Mouse (Mus musculus): Measurements from ENCODE around the gene G0s2. TPM values are rescaled to one million over a fixed set of nuclear protein-coding genes. Genes with fewer than 3 reads are reported as not detected.

G0s2 gene
- polyA plus RNA-seq, 1 experiment from 2014 or later, result 5.1 TPM

DNA sequence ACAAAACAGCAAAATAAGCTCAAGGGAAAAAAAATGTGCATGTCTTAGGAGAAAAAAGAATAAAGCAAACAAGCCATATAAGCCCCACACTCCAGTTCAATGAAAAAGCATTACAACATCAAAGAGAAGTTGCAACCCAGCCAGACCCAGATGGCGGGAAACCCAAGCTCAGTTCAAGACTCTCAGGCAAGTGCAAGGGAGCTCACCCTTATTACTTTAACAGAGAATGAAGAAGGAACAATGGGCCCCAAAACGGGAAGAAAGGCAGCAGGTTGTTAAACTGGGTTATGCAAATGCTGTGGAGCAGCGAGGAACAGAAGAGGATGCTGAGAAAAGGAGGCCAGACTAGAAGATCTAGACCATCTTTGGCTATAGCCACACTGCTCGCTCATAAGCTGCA lies 30.2 kb downstream of the G0s2 start:
- no peak for ATAC-seq (replicated peaks)
- H3K27me3 ChIP-seq, result no peaks in the 10 kb centered on the region
- H3K27ac ChIP-seq (replicated peaks), result 0 out of 2 replicates have a peak overlapping the region, but pooled peaks have one; percentile 35
- no peaks in the 10 kb centered on the region for H3K36me3 ChIP-seq
- H3K9ac ChIP-seq (replicated peaks), result no peak overlapping the region
- H3K4me3 ChIP-seq, result no peak overlapping the region
- H3K9me3 ChIP-seq, result no peaks in the 10 kb centered on the region
- 41% methylated on average over 4 of the region's 4 CpGs for WGBS
- H3K4me2 ChIP-seq (replicated peaks), result no peak overlapping the region
- H3K4me1 ChIP-seq, result peaks cover 5% of the 10 kb centered on the region; the same call in 1 of the 2 replicates

DNA sequence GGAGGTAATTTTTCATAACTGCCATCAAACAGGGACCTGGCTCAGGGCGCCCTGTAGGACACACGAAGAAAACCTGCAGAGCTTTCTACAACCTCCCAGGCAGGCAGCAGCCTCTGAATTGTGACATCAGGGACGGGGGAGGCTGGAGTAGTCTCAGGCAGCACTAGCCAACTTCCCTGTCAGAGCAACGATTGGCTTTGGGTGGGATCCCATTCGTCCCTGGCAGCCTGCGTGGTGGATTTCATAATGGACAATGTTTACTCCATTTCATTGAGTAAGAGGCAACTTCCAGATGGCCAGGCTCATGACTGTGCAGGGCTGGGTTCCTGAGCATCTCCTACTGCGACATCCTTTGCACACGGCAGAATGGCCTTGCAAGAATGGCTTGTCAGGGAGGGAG lies 30.8 kb downstream of the G0s2 start:
- no peaks in the 10 kb centered on the region for H3K36me3 ChIP-seq
- 0 out of 2 replicates have a peak overlapping the region, but pooled peaks have one; percentile 14 for H3K27ac ChIP-seq (replicated peaks)
- H3K4me1 ChIP-seq, result peaks cover 5% of the 10 kb centered on the region; the same call in 1 of the 2 replicates
- no peak overlapping the region for H3K4me2 ChIP-seq (replicated peaks)
- no peak overlapping the region for H3K9ac ChIP-seq (replicated peaks)
- H3K9me3 ChIP-seq, result no peaks in the 10 kb centered on the region
- H3K4me3 ChIP-seq, result no peak overlapping the region
- ATAC-seq (replicated peaks), result no peak
- 60% methylated on average over 8 of the region's 8 CpGs for WGBS
- H3K27me3 ChIP-seq, result no peaks in the 10 kb centered on the region

DNA sequence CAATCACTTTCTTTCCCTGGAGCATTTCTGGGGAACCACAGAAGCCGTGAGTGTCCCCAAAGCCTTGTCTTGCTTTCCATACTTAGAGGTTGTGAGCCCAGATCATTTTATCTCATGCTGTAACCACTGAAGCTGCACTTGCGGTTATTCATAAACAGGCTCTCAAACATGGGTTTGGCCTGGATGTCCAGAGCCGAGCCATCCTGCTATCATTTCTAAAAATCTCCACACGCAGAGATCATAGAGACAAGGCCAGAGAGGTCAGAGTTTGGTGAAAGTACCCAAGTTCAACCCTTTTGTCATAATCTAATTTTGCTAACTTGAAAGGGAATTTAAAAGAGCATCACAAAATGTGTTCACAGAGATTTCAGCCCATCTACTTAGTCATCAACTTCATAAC lies 31.6 kb downstream of the G0s2 start:
- no peak overlapping the region for H3K9ac ChIP-seq (replicated peaks)
- no peak overlapping the region for H3K4me2 ChIP-seq (replicated peaks)
- H3K27me3 ChIP-seq, result no peaks in the 10 kb centered on the region
- H3K9me3 ChIP-seq, result no peaks in the 10 kb centered on the region
- ATAC-seq (replicated peaks), result no peak
- H3K4me3 ChIP-seq, result no peak overlapping the region
- peaks cover 5% of the 10 kb centered on the region; the same call in 1 of the 2 replicates for H3K4me1 ChIP-seq
- WGBS, result 94% methylated on average over 4 of the region's 4 CpGs
- H3K27ac ChIP-seq (replicated peaks), result no peak overlapping the region
- no peaks in the 10 kb centered on the region for H3K36me3 ChIP-seq

DNA sequence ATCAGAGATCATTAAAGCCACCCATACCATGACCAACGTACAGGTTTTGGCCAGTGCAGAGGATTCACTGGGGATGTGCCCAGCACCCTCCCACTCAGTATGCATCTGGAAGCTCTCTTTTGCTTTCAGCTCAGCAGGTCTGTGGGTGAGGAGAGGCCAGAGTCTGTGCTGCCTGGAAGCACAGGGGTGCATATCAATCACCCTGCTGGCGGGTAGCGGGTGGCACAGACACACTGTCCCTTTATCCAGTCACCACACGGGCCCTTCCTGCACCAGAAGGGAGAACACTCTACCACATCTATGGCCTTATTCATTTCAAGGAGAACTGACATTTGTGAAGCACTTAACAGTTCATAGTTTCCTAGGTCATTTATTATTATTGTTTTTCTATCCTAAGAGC lies 34.6 kb downstream of the G0s2 start:
- H3K36me3 ChIP-seq, result no peaks in the 10 kb centered on the region
- ATAC-seq (replicated peaks), result no peak

DNA sequence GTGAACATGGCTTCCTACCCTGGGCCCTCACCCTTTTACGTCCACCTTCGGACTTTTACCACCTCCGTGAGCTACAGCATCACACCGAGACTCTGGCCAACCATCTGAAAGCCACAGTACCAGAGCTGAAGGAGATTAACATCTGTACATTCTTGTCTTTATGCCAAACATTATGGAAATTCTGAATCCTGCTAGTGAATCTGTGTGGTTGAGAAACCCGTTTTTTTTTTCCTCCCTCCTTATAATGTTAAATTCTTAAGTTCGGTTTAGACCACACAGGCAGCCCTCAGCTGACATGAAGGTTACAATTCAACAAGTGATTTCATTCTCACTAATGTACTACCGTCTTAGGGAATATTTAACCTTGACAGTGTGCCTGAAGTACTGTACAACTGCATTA lies 38.1 kb downstream of the G0s2 start:
- WGBS, result 89% methylated on average over 7 of the region's 7 CpGs
- H3K4me1 ChIP-seq, result no peaks in the 10 kb centered on the region

More for the DNA sequence above, 34.6 kb downstream of the G0s2 start:
- Histone ChIP-seq H3K4me3 (no peak overlapping the region), H3K9ac (replicated peaks) (no peak overlapping the region), H3K9me3 (no peaks in the 10 kb centered on the region), H3K4me2 (replicated peaks) (no peak overlapping the region), H3K4me1 (peaks cover 5% of the 10 kb centered on the region; the same call in 1 of the 2 replicates), H3K27ac (replicated peaks) (no peak overlapping the region), H3K27me3 (no peaks in the 10 kb centered on the region)
- 70% methylated on average over 4 of the region's 4 CpGs for WGBS

DNA sequence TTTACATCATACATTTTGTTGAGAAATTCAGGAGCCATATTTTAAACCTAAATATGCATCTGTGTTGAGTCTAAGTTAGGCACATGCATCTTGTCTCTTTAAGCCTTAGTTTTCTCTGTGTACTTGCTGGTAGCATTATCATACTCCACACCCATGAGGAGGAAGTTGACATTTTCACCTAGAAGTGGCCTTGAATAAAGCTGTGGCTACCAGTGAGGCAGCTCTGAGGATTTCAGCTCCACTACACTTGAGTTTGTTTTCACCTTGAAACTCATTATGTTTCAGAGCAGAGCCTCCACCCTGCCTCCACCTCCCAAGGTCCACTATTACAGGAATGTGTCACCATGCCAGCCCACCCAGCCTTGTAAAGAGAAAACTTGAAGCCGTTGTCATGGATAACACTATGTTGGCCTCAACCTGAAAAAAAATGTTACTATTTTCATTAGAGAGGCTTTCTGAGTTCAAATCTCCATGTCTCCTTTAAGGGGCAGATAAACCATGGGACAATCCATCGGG lies 38.8 kb downstream of the G0s2 start:
- H3K36me3 ChIP-seq, result no peaks in the 10 kb centered on the region
- no peaks in the 10 kb centered on the region for H3K9me3 ChIP-seq
- no peak overlapping the region for H3K9ac ChIP-seq (replicated peaks)
- no peak overlapping the region for H3K4me2 ChIP-seq (replicated peaks)
- H3K27ac ChIP-seq (replicated peaks), result no peak overlapping the region
- 99% methylated on average over 2 of the region's 2 CpGs for WGBS
- no peaks in the 10 kb centered on the region for H3K27me3 ChIP-seq
- no peak for ATAC-seq (replicated peaks)
- no peak overlapping the region for H3K4me3 ChIP-seq
- no peaks in the 10 kb centered on the region for H3K4me1 ChIP-seq

More for the DNA sequence above, 38.1 kb downstream of the G0s2 start:
- Histone ChIP-seq H3K36me3 (no peaks in the 10 kb centered on the region), H3K27ac (replicated peaks) (no peak overlapping the region), H3K4me3 (no peak overlapping the region), H3K9me3 (no peaks in the 10 kb centered on the region), H3K4me2 (replicated peaks) (no peak overlapping the region), H3K27me3 (no peaks in the 10 kb centered on the region), H3K9ac (replicated peaks) (no peak overlapping the region)
- no peak for ATAC-seq (replicated peaks)

DNA sequence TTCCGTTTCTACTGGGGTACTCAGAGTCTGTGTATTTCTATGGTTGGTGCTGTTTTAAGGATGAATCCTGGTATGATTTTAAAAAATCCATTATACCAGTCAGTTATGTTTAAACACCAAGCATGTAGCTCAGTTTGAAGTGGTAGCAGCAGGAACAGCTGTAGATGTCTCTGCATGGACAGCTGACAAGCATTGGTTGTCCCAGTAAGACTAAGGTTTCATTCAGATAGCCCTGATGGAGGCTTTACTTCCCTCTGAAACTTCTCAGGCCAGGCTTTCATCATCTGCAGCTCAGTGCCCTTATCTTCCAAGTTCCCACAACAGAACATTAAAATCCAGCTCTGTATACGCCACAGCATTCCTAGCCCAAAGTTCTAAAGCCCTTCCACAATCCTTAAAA lies 40.3 kb downstream of the G0s2 start:
- ATAC-seq (replicated peaks), result no peak
- H3K9ac ChIP-seq (replicated peaks), result no peak overlapping the region

DNA sequence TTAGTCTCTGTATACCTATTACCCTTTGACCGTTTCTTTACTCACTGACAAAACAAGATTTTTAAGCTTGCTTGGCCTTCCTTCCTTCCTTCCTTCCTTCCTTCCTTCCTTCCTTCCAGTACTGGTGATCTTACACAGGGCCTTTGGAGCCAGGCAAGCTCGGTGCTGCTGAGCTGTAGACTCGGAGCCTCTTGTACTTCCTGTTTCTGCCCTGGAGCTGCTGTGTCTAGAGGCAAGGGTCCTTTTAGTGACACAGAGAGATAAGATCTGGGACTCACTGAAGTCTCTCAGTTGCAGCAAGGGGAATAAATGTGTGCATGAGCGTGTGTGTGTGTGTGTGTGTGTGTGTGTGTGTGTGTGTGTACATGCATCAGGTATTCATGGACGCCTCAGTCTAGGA lies 42.1 kb downstream of the G0s2 start:
- WGBS, result 81% methylated on average over 5 of the region's 5 CpGs
- Histone ChIP-seq H3K27ac (replicated peaks) (no peak overlapping the region), H3K4me1 (no peaks in the 10 kb centered on the region), H3K4me2 (replicated peaks) (no peak overlapping the region), H3K9me3 (no peaks in the 10 kb centered on the region), H3K27me3 (no peaks in the 10 kb centered on the region), H3K9ac (replicated peaks) (no peak overlapping the region), H3K4me3 (no peak overlapping the region), H3K36me3 (no peaks in the 10 kb centered on the region)
- ATAC-seq (replicated peaks), result no peak

More for the DNA sequence above, 40.3 kb downstream of the G0s2 start:
- Histone ChIP-seq H3K4me2 (replicated peaks) (no peak overlapping the region), H3K27ac (replicated peaks) (no peak overlapping the region), H3K36me3 (no peaks in the 10 kb centered on the region), H3K4me3 (no peak overlapping the region), H3K27me3 (no peaks in the 10 kb centered on the region), H3K4me1 (no peaks in the 10 kb centered on the region), H3K9me3 (no peaks in the 10 kb centered on the region)
- WGBS, result 85% methylated on average over 2 of the region's 2 CpGs

DNA sequence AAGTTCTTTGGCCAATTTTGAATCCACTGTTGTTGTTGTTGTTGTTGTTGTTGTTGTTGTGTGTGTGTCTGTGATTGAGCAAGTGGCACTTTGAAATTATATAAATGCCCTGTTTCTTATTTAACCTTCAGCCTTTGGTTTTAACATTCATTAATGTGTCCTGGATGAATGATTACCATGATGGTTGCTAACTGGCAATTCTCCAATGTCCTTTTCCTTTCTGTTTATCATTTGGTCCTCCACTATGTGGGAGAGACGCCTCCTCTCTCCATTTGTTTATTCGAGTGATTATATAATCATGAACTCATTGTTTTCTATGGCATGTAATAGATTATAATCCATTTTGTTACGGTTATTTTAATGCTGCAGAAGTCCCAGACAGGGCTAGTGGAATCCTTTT lies 42.5 kb downstream of the G0s2 start:
- H3K4me1 ChIP-seq, result no peaks in the 10 kb centered on the region
- no peak overlapping the region for H3K4me2 ChIP-seq (replicated peaks)
- no peak overlapping the region for H3K27ac ChIP-seq (replicated peaks)
- H3K9me3 ChIP-seq, result no peaks in the 10 kb centered on the region
- no peaks in the 10 kb centered on the region for H3K27me3 ChIP-seq
- no peak overlapping the region for H3K4me3 ChIP-seq
- no peaks in the 10 kb centered on the region for H3K36me3 ChIP-seq
- ATAC-seq (replicated peaks), result no peak
- H3K9ac ChIP-seq (replicated peaks), result no peak overlapping the region
- 73% methylated on average over 3 of the region's 3 CpGs for WGBS

DNA sequence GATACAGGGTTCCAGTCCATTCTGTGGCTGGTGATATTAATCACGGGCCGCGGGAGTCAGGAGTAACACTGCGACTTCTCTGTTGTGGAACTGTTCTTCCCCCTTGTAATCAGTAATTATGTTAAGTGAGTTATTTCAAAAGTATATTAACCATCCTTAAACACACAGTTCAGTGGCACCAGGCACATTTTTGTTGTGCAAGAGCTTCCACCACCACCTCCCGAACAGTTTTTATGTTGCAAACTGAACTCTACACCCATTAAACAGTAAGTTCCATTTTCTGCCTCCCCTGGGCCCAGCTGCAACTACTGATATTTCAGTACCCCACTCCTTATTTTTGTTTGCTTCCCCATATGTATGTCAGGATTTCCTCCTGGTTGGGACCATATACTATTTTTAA lies 43.4 kb downstream of the G0s2 start:
- Histone ChIP-seq H3K4me3 (no peak overlapping the region), H3K4me2 (replicated peaks) (no peak overlapping the region), H3K4me1 (no peaks in the 10 kb centered on the region), H3K36me3 (no peaks in the 10 kb centered on the region), H3K27me3 (no peaks in the 10 kb centered on the region), H3K9me3 (no peaks in the 10 kb centered on the region), H3K27ac (replicated peaks) (no peak overlapping the region), H3K9ac (replicated peaks) (no peak overlapping the region)
- ATAC-seq (replicated peaks), result no peak
- WGBS, result 93% methylated on average over 5 of the region's 5 CpGs

DNA sequence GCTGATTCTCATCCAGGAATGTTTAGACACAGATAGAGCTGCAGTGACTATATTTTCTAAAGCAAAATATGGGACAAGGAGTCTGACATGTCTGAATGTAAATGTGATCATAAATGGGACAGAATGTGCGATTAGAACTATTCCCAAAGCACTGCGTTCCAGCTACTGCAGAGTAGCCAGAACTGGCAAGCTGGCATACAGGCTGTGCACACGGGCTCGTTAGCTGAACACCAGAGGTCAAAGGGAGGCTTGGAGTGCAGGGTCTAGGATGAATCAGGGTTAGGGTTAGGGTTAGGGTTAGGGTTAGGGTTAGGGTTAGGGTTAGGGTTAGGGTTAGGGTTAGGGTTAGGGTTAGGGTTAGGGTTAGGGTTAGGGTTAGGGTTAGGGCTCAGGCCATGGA lies 45.5 kb downstream of the G0s2 start:
- H3K4me3 ChIP-seq, result no peak overlapping the region
- H3K27me3 ChIP-seq, result no peaks in the 10 kb centered on the region

DNA sequence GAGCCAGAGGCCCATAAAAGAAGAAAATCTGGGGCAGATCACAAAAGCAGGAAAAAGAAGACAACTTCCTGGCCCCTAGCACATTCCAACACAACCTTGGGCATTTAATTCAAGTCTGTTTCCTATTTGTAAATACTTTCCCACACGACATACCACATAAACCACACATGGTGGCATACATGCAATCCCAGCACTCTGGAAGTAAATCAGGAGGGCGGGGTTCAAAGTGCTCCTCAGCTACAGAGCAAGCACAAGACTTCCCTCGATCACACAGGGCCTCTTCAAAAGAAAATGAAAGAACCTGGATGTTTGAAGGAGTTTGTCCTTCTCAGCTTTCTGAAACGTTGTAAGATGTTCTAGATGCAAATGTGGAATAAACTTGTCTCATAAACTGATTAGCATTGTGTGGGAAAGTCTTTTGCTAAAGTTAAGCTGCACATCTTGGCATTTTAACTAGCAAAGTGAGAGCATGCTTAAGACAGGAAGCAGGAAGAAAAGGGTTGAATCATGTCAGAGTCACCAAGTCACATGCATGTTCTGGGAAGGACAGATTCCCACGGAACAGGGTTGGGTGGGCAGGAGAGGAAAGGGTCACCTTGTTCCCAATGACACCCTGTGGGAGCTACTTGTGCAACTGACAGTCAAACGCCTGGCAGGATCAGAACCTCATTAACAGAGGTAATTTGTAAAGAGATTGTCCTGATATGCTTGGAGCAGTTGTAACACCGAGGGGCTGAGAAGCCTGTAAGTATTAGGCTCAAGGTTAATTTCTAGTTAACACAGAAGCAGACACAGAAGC lies 46.1 kb downstream of the G0s2 start:
- Histone ChIP-seq H3K4me1 (no peaks in the 10 kb centered on the region), H3K27ac (replicated peaks) (no peak overlapping the region), H3K36me3 (no peaks in the 10 kb centered on the region), H3K4me2 (replicated peaks) (no peak overlapping the region), H3K4me3 (no peak overlapping the region), H3K27me3 (no peaks in the 10 kb centered on the region), H3K9me3 (no peaks in the 10 kb centered on the region), H3K9ac (replicated peaks) (no peak overlapping the region)
- 45% methylated on average over 7 of the region's 7 CpGs for WGBS
- ATAC-seq (replicated peaks), result no peak

More for the DNA sequence above, 45.5 kb downstream of the G0s2 start:
- WGBS, result 53% methylated on average over 4 of the region's 4 CpGs
- H3K9me3 ChIP-seq, result no peaks in the 10 kb centered on the region
- H3K4me1 ChIP-seq, result no peaks in the 10 kb centered on the region
- H3K27ac ChIP-seq (replicated peaks), result no peak overlapping the region
- H3K36me3 ChIP-seq, result no peaks in the 10 kb centered on the region
- no peak for ATAC-seq (replicated peaks)
- no peak overlapping the region for H3K9ac ChIP-seq (replicated peaks)
- H3K4me2 ChIP-seq (replicated peaks), result no peak overlapping the region
